Mouse (Mus musculus) hindbrain, embryonic 11.5 days (tissue): ENCODE measurements around the gene Zbtb38. TPM values are rescaled to one million over a fixed set of nuclear protein-coding genes. Genes with fewer than 3 reads are reported as not detected.

Source experiments
- ATAC-seq: fragments of 200-750 bp; cut with Nextera tagmentation; 2 replicates; pipeline ENCODE4 v1.8.0; 2017; ENCODE audit warnings: mild to moderate bottlenecking, moderate TSS enrichment, moderate library complexity; ENCODE audit not compliant: low FRiP score
- DNase-seq: peaks from one replicate; pipeline ENCODE4 v3.0.0-alpha.2; 2015; ENCODE audit warnings: low spot score
- H3K27ac ChIP-seq: fragments of 300-500 bp; sonication (generic); 2 replicates; pipeline ENCODE4 v1.5.1; 2014; ENCODE audit warnings: mild to moderate bottlenecking, low read depth, low read length
- H3K27me3 ChIP-seq: fragments of 300-500 bp; sonication (generic); 2 replicates; pipeline ENCODE4 v1.6.1; 2014; ENCODE audit warnings: mild to moderate bottlenecking, low read length, moderate library complexity, mixed read lengths; ENCODE audit not compliant: control insufficient read depth, insufficient read depth
- H3K36me3 ChIP-seq: fragments of 300-500 bp; sonication (generic); 2 replicates; pipeline ENCODE4 v1.6.1; 2014; ENCODE audit warnings: mild to moderate bottlenecking, low read length, moderate library complexity, mixed read lengths; ENCODE audit not compliant: control insufficient read depth, insufficient read depth
- H3K4me1 ChIP-seq: fragments of 300-500 bp; sonication (generic); replicated peaks from 2 replicates; pipeline ENCODE4 v1.6.1; 2014; ENCODE audit warnings: low read length, mixed read lengths; ENCODE audit not compliant: control insufficient read depth, insufficient read depth
- H3K4me2 ChIP-seq: fragments of 300-500 bp; sonication (generic); replicated peaks from 2 replicates; pipeline ENCODE4 v1.6.1; 2014; ENCODE audit warnings: mild to moderate bottlenecking, low read depth, low read length
- H3K4me3 ChIP-seq: fragments of 300-500 bp; sonication (generic); 2 replicates; pipeline ENCODE4 v1.5.1; 2014; ENCODE audit warnings: low read depth, low read length
- H3K9ac ChIP-seq: fragments of 300-500 bp; sonication (generic); 2 replicates; pipeline ENCODE4 v1.6.1; 2014; ENCODE audit warnings: low read depth, low read length
- H3K9me3 ChIP-seq: fragments of 300-500 bp; sonication (generic); 2 replicates; pipeline ENCODE4 v1.6.1; 2016; ENCODE audit warnings: low read length; ENCODE audit not compliant: control insufficient read depth
- WGBS: fragments of 180-500 bp; shearing (Covaris S2); extraction: QIAGEN DNeasy Blood & Tissue Kit; methylation state at CpG from one replicate; pipeline ENCODE4 v1.1.7; 2014; 5-methylcytosine and 5-hydroxymethylcytosine counted together
- polyA plus RNA-seq: library from polyadenylated mRNA; unstranded; fragments of >200 nt; fragmentation: Nextera tagmentation; extraction: Ambion mirVana; gene quantifications from 2 replicates; pipeline ENCODE4 v1.2.1, GENCODE M21; 2014

Gene Zbtb38
- polyA plus RNA-seq, 1 experiment from 2014 or later: 14.3 TPM

GRCm38 (mm10) chr9:96740712-96741364 is 11.8 kb downstream of the Zbtb38 start:
- Histone ChIP-seq H3K9me3 (no peaks in the 10 kb centered on the region), H3K4me2 (no peak overlapping the region), H3K9ac (no peak overlapping the region), H3K4me3 (no peak overlapping the region), H3K4me1 (0 out of 2 replicates have a peak, but pooled peaks cover 1% of the 10 kb centered on the region), H3K27ac (no peak overlapping the region), H3K36me3 (no peaks in the 10 kb centered on the region), H3K27me3 (no peaks in the 10 kb centered on the region)
- DNase-seq: no peak
- 77% methylated on average over 15 of the region's 15 CpGs for WGBS
- ATAC-seq: no peak

GRCm38 (mm10) chr9:96739808-96740711 is 12.6 kb downstream of the Zbtb38 start:
- H3K9ac ChIP-seq: no peak overlapping the region
- DNase-seq: no peak
- 92% methylated on average over 22 of the region's 22 CpGs for whole genome bisulfite sequencing

GRCm38 (mm10) chr9:96738563-96739355 is 13.9 kb downstream of the Zbtb38 start:
- Histone ChIP-seq H3K27ac (no peak overlapping the region), H3K4me3 (no peak overlapping the region), H3K36me3 (no peaks in the 10 kb centered on the region), H3K9ac (no peak overlapping the region), H3K27me3 (no peaks in the 10 kb centered on the region), H3K4me1 (0 out of 2 replicates have a peak, but pooled peaks cover 2% of the 10 kb centered on the region), H3K9me3 (no peaks in the 10 kb centered on the region), H3K4me2 (no peak overlapping the region)
- 82% methylated on average over 13 of the region's 13 CpGs for WGBS
- DNase-seq (no peak), ATAC-seq (no peak)

More at GRCm38 (mm10) chr9:96739808-96740711, 12.6 kb downstream of the Zbtb38 start:
- no peak for ATAC-seq
- no peak overlapping the region for H3K4me2 ChIP-seq
- no peak overlapping the region for H3K27ac ChIP-seq
- no peak overlapping the region for H3K4me3 ChIP-seq
- H3K27me3 ChIP-seq: no peaks in the 10 kb centered on the region
- no peaks in the 10 kb centered on the region for H3K9me3 ChIP-seq
- no peaks in the 10 kb centered on the region for H3K36me3 ChIP-seq
- H3K4me1 ChIP-seq: 0 out of 2 replicates have a peak, but pooled peaks cover 2% of the 10 kb centered on the region

DNA sequence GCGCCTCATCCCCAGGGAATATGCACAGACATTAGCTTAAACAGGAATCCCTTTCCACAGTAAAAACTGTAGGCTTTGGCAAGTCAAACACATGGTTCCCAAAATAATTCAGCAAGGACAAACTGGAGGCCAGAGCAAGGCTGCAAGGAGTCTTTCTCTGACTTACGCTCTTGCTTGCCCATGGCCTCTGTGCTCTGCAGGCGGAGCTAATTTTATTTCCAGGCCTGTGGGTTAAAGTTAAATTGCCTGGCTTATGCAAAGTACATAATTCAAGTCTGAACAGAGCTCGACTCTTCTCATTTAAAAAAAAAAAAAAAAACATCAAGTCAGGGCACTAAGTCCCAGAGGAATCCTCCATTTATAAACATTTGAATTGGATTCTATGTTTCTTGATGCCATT is 16.7 kb downstream of the Zbtb38 start:
- Histone ChIP-seq H3K27ac (no peak overlapping the region), H3K4me2 (no peak overlapping the region), H3K9me3 (no peaks in the 10 kb centered on the region), H3K9ac (no peak overlapping the region), H3K4me1 (0 out of 2 replicates have a peak, but pooled peaks cover 2% of the 10 kb centered on the region), H3K36me3 (no peaks in the 10 kb centered on the region), H3K4me3 (no peak overlapping the region), H3K27me3 (no peaks in the 10 kb centered on the region)
- no peak for DNase-seq
- no peak for ATAC-seq
- 63% methylated on average over 4 of the region's 4 CpGs for WGBS

DNA sequence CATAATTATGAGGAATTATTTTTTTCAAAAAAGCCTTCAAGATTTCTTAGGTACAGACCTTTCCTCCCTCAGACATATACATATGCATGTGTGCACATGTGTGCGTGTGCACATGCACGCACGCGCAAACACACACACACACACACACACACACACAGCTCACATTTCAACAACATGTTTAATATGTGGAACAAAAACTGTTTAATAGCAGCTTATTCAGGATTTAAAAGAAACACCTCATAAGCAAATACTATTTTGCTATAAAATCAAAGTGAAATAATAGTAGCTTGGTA is 19.3 kb downstream of the Zbtb38 start:
- H3K4me2 ChIP-seq: no peak overlapping the region
- ATAC-seq (no peak), DNase-seq (no peak)
- no peaks in the 10 kb centered on the region for H3K36me3 ChIP-seq
- H3K9me3 ChIP-seq: no peaks in the 10 kb centered on the region
- no peak overlapping the region for H3K4me3 ChIP-seq
- H3K27ac ChIP-seq: no peak overlapping the region
- no peak overlapping the region for H3K9ac ChIP-seq
- H3K4me1 ChIP-seq: 0 out of 2 replicates have a peak, but pooled peaks cover 2% of the 10 kb centered on the region
- 91% methylated on average over 4 of the region's 4 CpGs for WGBS
- no peaks in the 10 kb centered on the region for H3K27me3 ChIP-seq

DNA sequence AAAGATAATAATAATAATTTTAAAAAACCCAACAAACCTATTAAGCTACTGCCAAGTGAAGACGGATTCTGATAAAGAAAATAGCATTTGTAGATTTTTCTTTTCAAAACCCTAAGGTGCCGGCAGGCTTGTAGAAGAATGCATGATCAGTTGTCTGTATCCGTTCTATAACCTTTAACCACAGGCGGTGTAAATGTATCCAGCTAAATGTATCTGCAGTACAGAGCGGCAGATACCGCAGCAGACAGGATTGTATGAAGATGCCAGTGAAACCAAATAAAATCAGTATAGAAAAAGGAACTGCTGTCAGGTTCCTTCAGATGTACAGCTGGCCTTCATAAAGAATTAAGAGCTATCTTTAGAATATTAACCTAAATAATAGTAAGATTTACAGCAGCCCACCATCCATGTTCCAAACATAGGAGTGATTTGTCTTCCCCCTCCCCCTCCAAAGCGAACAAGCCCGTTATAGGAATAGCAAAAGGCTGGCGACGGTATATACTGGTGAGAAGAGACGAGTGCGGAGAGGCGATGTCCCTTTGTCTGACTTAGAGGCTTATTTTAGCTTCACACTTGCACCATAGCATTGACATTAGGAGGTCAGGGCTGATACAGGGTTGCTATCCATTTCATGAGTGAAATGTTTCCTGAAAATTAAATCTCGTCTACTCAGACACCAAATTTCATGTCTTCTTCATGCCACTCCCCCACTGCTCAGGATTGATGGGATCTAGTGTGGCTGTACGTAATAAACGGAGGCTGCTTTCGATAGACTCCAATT is 19.8 kb downstream of the Zbtb38 start:
- H3K4me1 ChIP-seq: 0 out of 2 replicates have a peak, but pooled peaks cover 2% of the 10 kb centered on the region
- H3K27ac ChIP-seq: peak overlapping the region; percentile 65
- 81% methylated on average over 17 of the region's 17 CpGs for WGBS
- H3K4me3 ChIP-seq: no peak overlapping the region
- ATAC-seq (peak; percentile 47; the same call in 1 of the 2 replicates), DNase-seq (no peak)
- H3K4me2 ChIP-seq: no peak overlapping the region
- no peaks in the 10 kb centered on the region for H3K9me3 ChIP-seq
- H3K27me3 ChIP-seq: no peaks in the 10 kb centered on the region
- no peak overlapping the region for H3K9ac ChIP-seq
- H3K36me3 ChIP-seq: no peaks in the 10 kb centered on the region

DNA sequence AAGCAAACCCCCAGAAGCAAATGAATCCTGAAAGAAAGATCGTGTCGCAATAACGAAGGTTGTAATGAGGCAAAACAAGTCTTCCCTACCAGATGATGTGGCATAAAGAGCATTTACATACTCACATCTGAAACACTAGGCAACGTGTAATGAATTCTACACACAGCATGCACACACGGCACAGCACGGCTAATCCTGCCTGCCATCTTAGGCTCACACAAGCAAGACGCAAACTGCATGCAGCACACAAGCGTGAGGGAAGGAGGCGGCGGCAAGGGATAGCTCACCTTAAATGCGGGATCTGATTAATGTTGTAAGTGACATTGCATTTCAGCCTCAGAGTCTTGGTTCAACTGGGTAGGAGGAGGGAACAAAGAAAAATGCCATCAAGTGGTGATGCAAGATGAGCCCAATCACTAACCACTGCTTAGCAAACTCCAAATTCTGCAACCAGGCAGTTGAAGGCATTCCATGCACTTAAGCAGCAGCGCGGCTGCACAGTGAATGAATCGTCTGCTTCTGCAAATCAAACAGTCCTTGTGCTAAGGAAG is 20.6 kb downstream of the Zbtb38 start:
- 53% methylated on average over 14 of the region's 14 CpGs for WGBS
- Histone ChIP-seq H3K9ac (peak overlapping the region; percentile 40), H3K9me3 (no peaks in the 10 kb centered on the region), H3K4me2 (no peak overlapping the region), H3K4me3 (no peak overlapping the region), H3K4me1 (0 out of 2 replicates have a peak, but pooled peaks cover 2% of the 10 kb centered on the region), H3K27me3 (no peaks in the 10 kb centered on the region), H3K27ac (peak overlapping the region; percentile 65), H3K36me3 (no peaks in the 10 kb centered on the region)
- peak; percentile 49 for DNase-seq
- ATAC-seq: peak; percentile 17; the same call in 1 of the 2 replicates
